8 mouse cellular contexts compared by ENCODE assay signal in the genomic region with DNA sequence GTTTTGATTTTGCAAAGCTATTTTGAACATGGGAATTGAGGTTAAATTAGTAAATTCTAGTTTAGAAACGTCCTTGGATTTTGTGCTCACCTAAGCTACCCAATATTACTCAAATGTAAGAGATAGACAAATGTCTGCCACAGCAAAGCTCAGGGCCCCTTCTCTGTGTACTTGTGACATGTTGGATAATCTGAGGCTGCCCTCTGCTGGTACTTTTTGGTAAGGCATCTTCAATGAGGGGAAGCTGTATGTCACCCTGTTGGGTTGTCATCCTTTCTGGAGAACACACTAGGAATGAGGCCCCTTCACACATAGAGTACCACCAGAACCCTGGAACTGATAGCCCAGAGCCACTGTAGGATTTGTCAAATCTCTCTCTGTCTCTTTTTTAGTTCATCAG. TPM values are rescaled to one million over a fixed set of nuclear protein-coding genes. Genes with fewer than 3 reads are reported as not detected.
DNase-seq lines count a peak whose midpoint lies in the region; ATAC-seq and TF ChIP-seq lines count a peak whose summit lies in the region.

No protein-coding gene starts in this region.

- no peak overlapping the region for H3K9ac ChIP-seq in heart, embryonic 16.5 days (ENCODE audit: low read length)
- H3K9ac ChIP-seq in lung, embryonic 16.5 days (ENCODE audit: low read length), result no peak overlapping the region

- H3K4me2 ChIP-seq in heart, embryonic 16.5 days (ENCODE audit: low read depth, low read length), result no peak overlapping the region
- no peak overlapping the region for H3K4me2 ChIP-seq in lung, embryonic 16.5 days (ENCODE audit: low read depth, low read length)

- H3K4me1 ChIP-seq in E14TG2a.4 (replicated peaks; ENCODE audit: low read depth, low read length), result peaks cover 24% of the 10 kb centered on the region
- H3K4me1 ChIP-seq in heart, embryonic 16.5 days (ENCODE audit: control insufficient read depth, insufficient read depth, low read length), result peaks cover 39% of the 10 kb centered on the region
- H3K4me1 ChIP-seq in lung, embryonic 16.5 days (replicated peaks; ENCODE audit: control insufficient read depth, insufficient read depth, low read length), result no peaks in the 10 kb centered on the region; the same call in 1 of the 2 replicates

- ATAC-seq in heart, embryonic 16.5 days (replicated peaks; ENCODE audit: extremely low read depth, insufficient read depth, low FRiP score), result peak; percentile 61; the same call in 1 of the 2 replicates
- ATAC-seq in lung, embryonic 16.5 days (ENCODE audit: low read depth), result peak; percentile 67

- TF ChIP-seq CTCF in E14TG2a.4 (conservative IDR thresholded peaks at IDR 0.05; ENCODE audit: low read length), result peak; percentile 78

- peaks cover 48% of the 10 kb centered on the region for H3K36me3 ChIP-seq in E14TG2a.4 (ENCODE audit: insufficient read depth, low read length)
- H3K36me3 ChIP-seq in heart, embryonic 16.5 days (ENCODE audit: control insufficient read depth, insufficient read depth), result peaks cover 58% of the 10 kb centered on the region
- H3K36me3 ChIP-seq in lung, embryonic 16.5 days (ENCODE audit: control insufficient read depth, insufficient read depth, low read length), result peaks cover 45% of the 10 kb centered on the region

- no peak overlapping the region for H3K4me3 ChIP-seq in E14TG2a.4 (replicated peaks; ENCODE audit: low read length)
- no peak overlapping the region for H3K4me3 ChIP-seq in heart, embryonic 16.5 days (ENCODE audit: low read length)
- no peak overlapping the region for H3K4me3 ChIP-seq in lung, embryonic 16.5 days (ENCODE audit: low read length)

- H3K27ac ChIP-seq in heart, embryonic 16.5 days (ENCODE audit: low read length), result no peak overlapping the region
- H3K27ac ChIP-seq in lung, embryonic 16.5 days (ENCODE audit: low read length), result no peak overlapping the region

- DNase-seq in adrenal gland, adult 8-10 months, result peak; percentile 66
- DNase-seq in embryo, embryonic 11 days, result peak; percentile 85
- DNase-seq in kidney, postnatal 36 days, result peak; percentile 82 to 91
- peak; percentile 93 for DNase-seq in retina, embryonic 14.5 days (ENCODE audit: low spot score)
- peak; percentile 90 for DNase-seq in thymus, postnatal 4 days

- H3K9me3 ChIP-seq in E14TG2a.4 (ENCODE audit: low read length), result no peaks in the 10 kb centered on the region
- no peaks in the 10 kb centered on the region for H3K9me3 ChIP-seq in heart, embryonic 16.5 days (replicated peaks; ENCODE audit: control insufficient read depth, low read length)
- H3K9me3 ChIP-seq in lung, embryonic 16.5 days (ENCODE audit: control insufficient read depth, low read length), result no peaks in the 10 kb centered on the region

- 2% methylated on average over 1 of the region's 1 CpGs for WGBS in heart, embryonic 16.5 days
- whole genome bisulfite sequencing in lung, embryonic 16.5 days, result 0% methylated on average over 1 of the region's 1 CpGs

- H3K27me3 ChIP-seq in E14TG2a.4 (ENCODE audit: insufficient read depth, low read length), result no peaks in the 10 kb centered on the region
- H3K27me3 ChIP-seq in heart, embryonic 16.5 days (ENCODE audit: control insufficient read depth, insufficient read depth, low read length), result no peaks in the 10 kb centered on the region
- H3K27me3 ChIP-seq in lung, embryonic 16.5 days (ENCODE audit: control insufficient read depth, insufficient read depth, low read depth, low read length), result no peaks in the 10 kb centered on the region

RNA-seq across cellular contexts. Expression of a gene that starts 26.9 kb away (rescaled TPM):
- total RNA-seq in adrenal gland, adult 8-10 months (2022), result 100 to 1,000 TPM; 281 to 586 (median 466) TPM
- polyA plus RNA-seq in heart, embryonic 16.5 days (2015; fragmentation: Nextera tagmentation; extraction: Ambion mirVana), result 622 and 705 TPM in 2 replicates
- 973 and 1,115 TPM in 2 replicates for polyA plus RNA-seq in lung, embryonic 16.5 days (2015; fragmentation: Nextera tagmentation; extraction: Ambion mirVana)
